Mouse (Mus musculus) spleen, postnatal 10 days (tissue): ENCODE data around the gene Gm6793.
A peak's percentile ranks its signal among the peaks of the same experiment; 100 is the strongest.

Experiments used
- DNase-seq, 2 experiments: peaks; one replicate each; pipeline ENCODE4 v3.0.0; 2021 to 2022; ENCODE audit warnings: low spot score in 2 of 2

Gene Gm6793

DNA sequence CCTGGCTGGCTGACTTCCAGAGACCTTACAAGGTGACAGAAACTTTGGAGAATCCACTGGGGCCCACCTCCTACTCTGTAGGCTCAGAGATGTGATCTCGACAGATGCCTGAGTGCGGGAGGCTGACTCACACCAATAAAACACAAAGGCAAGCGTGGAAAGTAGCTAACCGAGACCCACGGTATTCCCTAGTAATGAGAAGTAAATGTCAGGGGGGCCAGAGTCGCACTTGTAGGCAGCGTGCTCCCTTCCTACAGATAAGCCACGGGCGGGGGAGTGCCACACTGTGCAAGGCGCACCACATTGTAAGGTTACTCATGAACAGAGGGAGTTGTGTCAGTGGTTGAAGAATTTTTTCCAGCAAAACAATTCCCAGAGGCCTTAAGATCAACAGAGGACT, 30.3 kb downstream of the Gm6793 start:
- DNase-seq = no peak

DNA sequence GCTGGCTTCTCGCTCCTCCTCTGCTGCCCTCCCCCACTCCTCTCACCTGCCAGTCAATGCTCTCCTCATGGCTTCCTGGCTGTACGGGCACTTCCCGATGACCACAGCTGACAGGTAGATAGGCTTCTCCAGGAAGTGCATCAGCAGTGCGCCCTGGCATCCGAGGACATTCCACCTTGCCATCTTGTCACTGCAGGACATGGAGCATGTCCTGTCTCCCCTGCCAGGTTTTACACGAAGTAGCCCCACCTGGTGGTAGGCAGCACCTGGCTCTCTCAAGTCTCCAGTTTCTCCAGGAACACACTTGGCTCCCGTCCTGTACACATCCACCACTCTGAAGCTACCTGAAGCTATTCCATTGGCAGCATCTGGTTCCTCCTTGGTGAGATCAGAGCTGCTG, 32.7 kb downstream of the Gm6793 start:
- DNase-seq = peak in 1 of 2 experiments; percentile 35

DNA sequence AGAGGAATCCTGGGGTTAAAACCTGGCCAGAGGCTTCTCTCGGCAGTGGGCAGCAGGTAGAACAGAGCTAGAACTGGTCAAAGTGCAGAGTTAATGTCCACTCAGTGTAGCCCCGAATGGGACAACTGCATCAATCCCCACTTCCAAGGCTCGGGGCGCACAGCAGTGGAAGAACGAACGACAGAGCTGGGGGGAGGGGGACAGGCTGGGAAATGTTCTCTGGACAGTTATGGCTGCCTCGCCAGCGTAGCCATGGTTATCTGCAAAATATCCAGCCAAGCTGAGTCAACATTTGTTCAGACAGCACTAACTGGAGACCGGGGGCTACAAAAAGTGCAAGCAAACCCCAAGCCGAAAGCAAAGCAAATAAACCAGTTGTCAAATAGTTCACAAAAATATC, 36.7 kb downstream of the Gm6793 start:
- no peak for DNase-seq

DNA sequence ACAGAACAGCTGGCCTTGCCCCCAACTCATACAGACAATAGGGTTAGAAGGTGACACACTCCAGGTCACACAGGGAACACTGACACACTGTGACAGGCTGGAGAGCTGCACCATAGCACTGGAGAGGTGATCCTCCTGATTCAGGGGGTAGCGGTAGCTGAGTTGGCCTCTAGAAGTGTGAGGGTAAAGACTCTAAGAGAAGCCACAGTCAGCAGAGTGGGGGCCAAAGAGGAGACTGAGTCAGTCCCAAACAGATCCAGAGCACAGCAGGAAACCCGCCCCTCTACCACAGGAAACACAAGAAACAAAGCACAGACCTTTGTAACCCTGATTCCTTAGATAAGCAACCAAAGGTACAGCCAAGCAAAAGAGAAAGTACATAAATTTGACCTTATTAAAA, 38.5 kb downstream of the Gm6793 start:
- DNase-seq = no peak

DNA sequence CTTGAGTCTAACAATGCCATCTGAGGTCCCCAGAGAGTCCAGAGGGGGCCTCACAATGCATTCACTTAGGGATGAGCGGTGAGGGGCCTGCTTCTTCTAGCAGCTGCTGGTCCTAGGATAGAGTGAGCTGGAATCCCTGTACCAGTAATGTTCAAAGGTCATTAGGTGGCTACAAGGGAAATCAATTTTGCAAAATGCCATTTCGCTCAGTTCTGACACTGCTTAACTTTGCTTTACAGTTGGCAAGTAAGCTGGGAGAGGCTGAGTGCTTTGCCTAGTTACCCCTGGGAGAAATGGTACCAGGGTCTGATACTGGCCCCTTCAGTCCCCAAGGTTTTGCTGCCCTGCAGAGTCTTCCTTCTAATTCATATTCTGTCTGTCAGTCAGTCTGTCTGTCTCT, 39.1 kb downstream of the Gm6793 start:
- no peak for DNase-seq

DNA sequence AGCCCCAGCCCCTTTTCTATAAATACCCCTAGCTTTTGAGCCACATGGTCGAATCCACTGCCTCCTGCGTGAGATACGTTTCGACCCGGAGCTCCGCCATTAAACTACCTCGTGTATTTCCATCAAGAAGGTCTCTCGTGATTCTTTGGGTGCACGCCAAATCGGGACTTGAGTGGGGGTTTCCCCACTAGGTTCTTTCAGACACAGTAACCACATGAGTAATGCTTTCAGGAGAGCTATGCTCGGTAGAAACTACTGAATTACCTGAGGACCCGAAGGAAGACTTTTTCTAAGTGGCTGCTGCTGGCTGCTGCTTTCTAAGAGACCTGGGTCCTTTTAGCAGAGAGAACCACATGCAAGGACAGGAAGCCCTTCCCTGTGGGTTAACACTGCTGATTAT, 40.7 kb downstream of the Gm6793 start:
- DNase-seq = no peak

DNA sequence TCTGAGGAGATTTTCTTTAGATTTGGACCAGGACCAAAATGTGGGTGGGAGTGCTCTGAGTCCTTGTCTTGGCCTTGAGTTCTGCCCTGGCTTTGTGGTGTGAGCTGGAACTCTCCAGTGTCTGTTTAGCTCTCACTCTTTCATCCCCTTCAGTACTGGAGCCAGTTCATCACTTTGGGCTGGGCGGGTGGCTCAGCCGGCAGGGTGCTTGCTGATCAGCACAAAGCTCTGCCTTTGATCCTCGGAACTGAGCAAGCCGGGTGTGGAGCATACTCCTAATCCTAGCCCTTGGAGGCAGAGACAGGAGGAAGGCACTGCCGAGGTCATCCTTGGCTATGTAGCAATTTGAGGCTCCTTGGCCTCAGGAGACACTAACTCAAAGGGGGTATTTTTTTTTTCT, 45.8 kb downstream of the Gm6793 start:
- no peak for DNase-seq

DNA sequence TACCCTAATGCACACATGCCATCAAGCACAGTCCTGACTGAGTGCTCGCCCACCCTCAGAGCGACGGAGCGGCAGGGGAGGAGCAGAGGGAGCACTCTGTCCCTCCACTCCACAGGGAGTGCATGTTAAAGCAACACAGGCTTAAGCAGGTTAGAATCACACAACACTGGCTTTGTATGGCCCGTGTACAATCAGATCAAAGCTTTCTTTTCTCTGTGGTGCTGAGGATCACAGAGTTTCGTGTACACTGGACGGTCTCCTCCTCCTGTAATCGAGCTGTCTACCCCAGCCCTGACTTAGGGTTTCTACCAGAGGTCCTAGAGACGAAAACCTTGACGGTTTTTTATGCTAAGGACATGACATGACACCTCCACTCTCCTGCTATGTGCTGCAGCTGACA, 46.3 kb downstream of the Gm6793 start:
- no peak for DNase-seq

DNA sequence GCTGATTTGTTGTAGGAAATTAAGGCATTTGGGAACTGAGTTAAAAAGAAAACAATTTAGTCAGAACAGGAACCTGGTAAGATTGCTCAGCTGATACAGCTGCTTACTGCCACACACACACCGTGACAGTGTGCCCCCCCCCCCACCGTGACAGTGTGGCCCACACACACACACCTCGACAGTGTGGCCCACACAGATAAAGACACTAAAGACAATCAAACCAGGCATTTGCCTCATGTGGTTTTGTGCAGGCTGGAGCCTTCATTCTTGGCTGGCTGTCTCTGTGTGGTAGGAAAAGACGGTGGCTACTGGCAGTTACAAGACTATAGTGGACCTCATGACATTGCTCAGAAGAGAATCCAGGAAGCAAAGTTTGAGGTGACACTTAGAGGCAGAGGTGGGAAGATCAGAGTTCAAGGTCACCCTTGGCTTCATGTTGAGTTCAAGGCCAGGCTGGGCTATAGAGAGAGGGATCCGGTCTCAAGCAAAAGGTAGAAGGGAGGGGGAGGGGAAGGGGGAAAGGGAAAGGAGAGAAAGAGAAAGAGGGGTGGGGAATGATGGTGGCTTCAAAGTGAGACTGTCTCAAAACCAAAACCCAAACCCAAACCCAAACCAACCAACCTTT, 47.5 kb downstream of the Gm6793 start:
- DNase-seq = no peak

DNA sequence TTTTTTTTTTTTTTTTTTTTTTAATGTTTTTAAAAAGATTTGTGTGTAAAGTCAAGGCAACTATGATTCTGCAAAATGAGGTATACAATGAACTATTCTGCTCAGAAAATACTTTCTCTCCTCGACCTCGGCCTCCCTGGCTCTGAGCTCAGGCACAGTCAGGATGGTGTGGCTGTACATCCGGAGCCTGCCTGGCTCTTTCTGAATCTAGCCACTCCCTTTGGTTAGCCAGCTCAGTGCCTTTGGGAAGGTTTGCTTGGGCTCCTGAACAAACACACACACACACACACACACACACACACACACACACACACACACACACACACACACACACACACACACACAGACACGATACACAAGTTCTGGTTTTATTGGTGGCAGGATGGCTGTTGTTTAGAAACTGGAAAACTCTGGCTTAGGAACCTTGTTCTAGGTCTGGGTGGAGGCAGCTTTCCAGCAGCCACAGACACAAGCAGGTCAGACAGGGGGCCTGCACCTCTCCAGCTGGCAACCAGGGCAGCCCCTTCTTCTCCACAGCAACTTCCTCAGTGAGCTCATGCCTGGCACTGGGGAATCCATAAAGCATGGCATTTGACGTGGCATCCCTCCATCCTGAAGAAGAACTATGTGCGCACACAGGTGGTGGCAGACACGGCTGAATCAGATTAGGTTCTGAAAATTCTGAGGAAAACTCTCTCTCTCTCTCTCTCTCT, 49.8 kb downstream of the Gm6793 start:
- no peak for DNase-seq

DNA sequence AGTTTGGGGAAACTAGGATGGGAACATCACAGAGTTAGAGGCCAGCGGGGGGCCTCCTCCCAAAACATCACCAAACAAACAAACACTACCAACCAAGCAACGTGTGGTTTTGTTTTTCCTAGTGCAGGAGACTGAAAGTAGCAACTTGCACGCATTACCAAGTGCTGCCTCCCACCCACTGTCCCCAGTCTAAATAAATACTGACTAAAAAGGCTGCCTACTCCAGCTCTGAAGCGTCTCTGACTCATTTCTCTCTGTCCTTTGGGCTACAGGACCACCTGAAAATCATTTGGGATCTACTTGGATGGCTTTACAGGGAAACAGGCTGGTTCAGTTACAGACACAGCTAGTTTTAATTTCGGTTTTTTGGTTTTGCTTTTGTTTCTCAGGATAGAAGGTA, 50.5 kb downstream of the Gm6793 start:
- DNase-seq = no peak

DNA sequence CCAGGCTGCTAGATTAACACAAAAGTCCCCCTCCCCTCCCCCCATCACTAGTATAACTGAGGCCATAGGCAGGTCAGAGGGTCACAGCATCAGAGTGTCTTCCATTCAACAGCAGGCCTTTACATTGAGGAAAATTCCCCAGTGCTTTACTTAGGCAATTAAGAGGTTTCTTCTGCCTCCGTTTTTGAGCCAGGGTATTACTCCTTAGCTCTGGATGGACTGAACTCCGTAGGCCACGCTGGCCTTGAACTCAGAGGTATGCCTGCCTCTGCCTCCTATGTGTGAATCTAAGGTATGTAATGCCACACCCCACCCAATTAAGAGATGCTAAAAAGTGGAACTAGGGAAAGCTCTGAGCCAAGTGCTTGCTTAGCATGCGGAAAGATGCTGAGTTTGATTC, 51.3 kb downstream of the Gm6793 start:
- no peak for DNase-seq
